Mouse (Mus musculus): ENCODE measurements around the gene Mios. TPM values are rescaled to one million over a fixed set of nuclear protein-coding genes. Genes with fewer than 3 reads are reported as not detected.

The Mios gene
- polyA plus RNA-seq, 1 experiment from 2014 or later, result 30.7 TPM

GRCm38 (mm10) chr6:8259004-8259666 lies 50.1 kb downstream of the Mios start, which contains the start of the genes Rpa3, Umad1 and Gm45062:
Gene Rpa3 (minus strand): TSS chr6:8259173.
Gene Umad1 (plus strand): TSS chr6:8259288.
Gene Gm45062 (plus strand): TSS chr6:8259450.
- H3K4me2 ChIP-seq (replicated peaks; ENCODE audit: low read depth, low read length), result peak within 1 kb of the TSS; percentile 68
- peak within 1 kb of the TSS; percentile 73 for H3K9ac ChIP-seq (replicated peaks; ENCODE audit: low read depth, low read length)
- H3K4me1 ChIP-seq (ENCODE audit: control insufficient read depth, insufficient read depth, low read length), result no peaks in the 10 kb centered on the region
- H3K9me3 ChIP-seq (ENCODE audit: control insufficient read depth, low read depth, low read length), result no peaks in the 10 kb centered on the region
- H3K27ac ChIP-seq (ENCODE audit: low read length), result peak within 1 kb of the TSS; percentile 52; the same call in 1 of the 2 replicates
- no peaks in the 10 kb centered on the region for H3K27me3 ChIP-seq (ENCODE audit: control insufficient read depth, insufficient read depth, low read length)
- no peaks in the 10 kb centered on the region for H3K36me3 ChIP-seq (ENCODE audit: control insufficient read depth, insufficient read depth, low read length)
- H3K4me3 ChIP-seq (ENCODE audit: low read depth, low read length), result peak within 1 kb of the TSS; percentile 82
- WGBS, result under 1% methylated on average over 64 of the region's 64 CpGs
- ATAC-seq (ENCODE audit: insufficient number of reproducible peaks, insufficient read depth, low FRiP score, low read depth), result peak; percentile 100

DNA sequence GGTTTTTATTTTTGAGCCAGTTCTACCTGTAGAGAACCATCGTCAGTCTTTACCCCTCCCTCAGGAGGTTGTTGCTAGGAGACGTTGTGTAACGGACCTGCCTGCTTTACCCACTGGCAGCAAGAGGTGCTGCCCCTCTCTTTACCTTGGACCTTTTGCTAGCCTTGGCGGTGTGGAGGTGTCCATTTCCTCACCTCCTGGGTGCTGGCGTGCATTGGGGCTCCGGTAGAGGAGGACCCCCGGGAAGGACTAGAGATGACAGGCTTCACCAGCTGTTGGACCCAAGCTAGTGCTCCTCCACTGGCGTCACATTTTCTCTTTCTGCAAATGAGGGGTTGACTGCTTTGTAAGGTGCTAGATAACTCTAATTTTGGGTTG lies 50.6 kb downstream of the Mios start:
- under 1% methylated on average over 8 of the region's 8 CpGs for WGBS
- Histone ChIP-seq H3K9me3 (ENCODE audit: control insufficient read depth, low read depth, low read length) (no peaks in the 10 kb centered on the region), H3K27ac (ENCODE audit: low read length) (peak overlapping the region; percentile 21; the same call in 1 of the 2 replicates), H3K4me1 (ENCODE audit: control insufficient read depth, insufficient read depth, low read length) (no peaks in the 10 kb centered on the region), H3K4me3 (ENCODE audit: low read depth, low read length) (peak overlapping the region; percentile 82), H3K9ac (replicated peaks; ENCODE audit: low read depth, low read length) (peak overlapping the region; percentile 49; the same call in 1 of the 2 replicates), H3K36me3 (ENCODE audit: control insufficient read depth, insufficient read depth, low read length) (no peaks in the 10 kb centered on the region), H3K4me2 (replicated peaks; ENCODE audit: low read depth, low read length) (peak overlapping the region; percentile 68), H3K27me3 (ENCODE audit: control insufficient read depth, insufficient read depth, low read length) (no peaks in the 10 kb centered on the region)
- peak; percentile 29 for ATAC-seq (ENCODE audit: insufficient number of reproducible peaks, insufficient read depth, low FRiP score, low read depth)

DNA sequence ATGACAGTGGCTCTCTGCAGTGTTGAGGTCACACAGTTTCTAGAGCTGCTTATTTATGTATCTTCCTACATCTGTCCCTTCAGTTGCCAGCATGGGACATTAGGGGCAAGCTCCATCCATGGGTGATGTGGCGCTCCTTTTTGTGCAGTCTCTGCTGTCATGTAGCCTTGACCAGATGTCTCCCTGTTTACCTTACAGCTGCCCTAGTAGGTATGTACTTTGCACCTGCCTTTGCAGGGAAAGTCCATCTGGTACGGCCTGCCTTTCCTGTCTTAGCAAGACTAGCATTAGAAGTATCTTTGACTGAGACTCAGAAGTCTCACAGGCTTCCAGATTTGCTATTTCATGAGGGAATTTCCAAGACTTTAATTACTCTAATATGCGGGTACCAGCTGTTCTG lies 62.0 kb downstream of the Mios start:
- no peaks in the 10 kb centered on the region for H3K36me3 ChIP-seq (ENCODE audit: control insufficient read depth, insufficient read depth, low read length)
- ATAC-seq (ENCODE audit: insufficient number of reproducible peaks, insufficient read depth, low FRiP score, low read depth), result no peak
- no peaks in the 10 kb centered on the region for H3K4me1 ChIP-seq (ENCODE audit: control insufficient read depth, insufficient read depth, low read length)
- H3K27ac ChIP-seq (ENCODE audit: low read length), result no peak overlapping the region
- H3K4me3 ChIP-seq (ENCODE audit: low read depth, low read length), result no peak overlapping the region
- no peaks in the 10 kb centered on the region for H3K9me3 ChIP-seq (ENCODE audit: control insufficient read depth, low read depth, low read length)
- H3K4me2 ChIP-seq (replicated peaks; ENCODE audit: low read depth, low read length), result no peak overlapping the region
- no peaks in the 10 kb centered on the region for H3K27me3 ChIP-seq (ENCODE audit: control insufficient read depth, insufficient read depth, low read length)
- WGBS, result 79% methylated on average over 3 of the region's 3 CpGs
- no peak overlapping the region for H3K9ac ChIP-seq (replicated peaks; ENCODE audit: low read depth, low read length)

DNA sequence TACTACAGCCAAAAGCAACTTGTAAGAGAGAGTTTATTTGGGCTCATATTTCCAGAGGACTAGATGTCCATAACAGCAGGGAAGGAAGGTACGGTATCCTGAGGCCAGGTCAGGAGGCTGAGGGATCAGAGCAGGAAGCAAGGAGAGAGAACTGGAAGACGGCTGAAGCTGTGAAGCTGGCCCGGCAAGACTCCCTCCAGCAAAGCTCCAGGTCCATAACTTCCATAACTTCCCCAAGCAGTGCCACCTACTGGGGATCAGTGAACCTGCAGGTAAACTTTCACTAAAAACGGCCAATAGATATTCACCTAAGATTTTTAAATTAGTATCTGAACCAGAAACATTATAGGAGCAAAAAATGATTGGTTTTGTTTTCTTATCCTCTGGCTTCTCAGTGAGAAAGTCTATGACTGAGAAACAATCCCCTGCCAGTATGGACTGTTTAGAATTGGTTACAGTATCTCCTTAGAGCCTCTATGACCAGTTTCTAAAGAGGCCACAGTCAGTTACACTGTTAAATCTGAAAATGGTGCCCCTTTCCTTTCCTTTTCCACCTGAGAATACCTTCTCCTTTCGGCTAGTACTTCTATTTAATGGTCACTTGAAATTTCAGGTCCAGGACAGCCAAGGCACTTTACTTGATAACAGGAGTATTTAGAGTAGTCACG lies 65.5 kb downstream of the Mios start:
- no peak for ATAC-seq (ENCODE audit: insufficient number of reproducible peaks, insufficient read depth, low FRiP score, low read depth)
- H3K27me3 ChIP-seq (ENCODE audit: control insufficient read depth, insufficient read depth, low read length), result no peaks in the 10 kb centered on the region
- 40% methylated on average over 6 of the region's 6 CpGs for WGBS

GRCm38 (mm10) chr6:8275098-8275497 lies 66.1 kb downstream of the Mios start:
- Histone ChIP-seq H3K4me2 (replicated peaks; ENCODE audit: low read depth, low read length) (no peak overlapping the region), H3K27ac (ENCODE audit: low read length) (no peak overlapping the region), H3K9ac (replicated peaks; ENCODE audit: low read depth, low read length) (no peak overlapping the region), H3K4me3 (ENCODE audit: low read depth, low read length) (no peak overlapping the region), H3K27me3 (ENCODE audit: control insufficient read depth, insufficient read depth, low read length) (no peaks in the 10 kb centered on the region), H3K9me3 (ENCODE audit: control insufficient read depth, low read depth, low read length) (no peaks in the 10 kb centered on the region), H3K36me3 (ENCODE audit: control insufficient read depth, insufficient read depth, low read length) (no peaks in the 10 kb centered on the region), H3K4me1 (ENCODE audit: control insufficient read depth, insufficient read depth, low read length) (no peaks in the 10 kb centered on the region)
- no peak for ATAC-seq (ENCODE audit: insufficient number of reproducible peaks, insufficient read depth, low FRiP score, low read depth)
- 10% methylated on average over 1 of the region's 1 CpGs for WGBS

More for the DNA sequence above, 65.5 kb downstream of the Mios start:
- H3K9ac ChIP-seq (replicated peaks; ENCODE audit: low read depth, low read length), result no peak overlapping the region
- no peak overlapping the region for H3K27ac ChIP-seq (ENCODE audit: low read length)
- no peaks in the 10 kb centered on the region for H3K4me1 ChIP-seq (ENCODE audit: control insufficient read depth, insufficient read depth, low read length)
- H3K4me3 ChIP-seq (ENCODE audit: low read depth, low read length), result no peak overlapping the region
- no peaks in the 10 kb centered on the region for H3K9me3 ChIP-seq (ENCODE audit: control insufficient read depth, low read depth, low read length)
- no peak overlapping the region for H3K4me2 ChIP-seq (replicated peaks; ENCODE audit: low read depth, low read length)
- no peaks in the 10 kb centered on the region for H3K36me3 ChIP-seq (ENCODE audit: control insufficient read depth, insufficient read depth, low read length)

DNA sequence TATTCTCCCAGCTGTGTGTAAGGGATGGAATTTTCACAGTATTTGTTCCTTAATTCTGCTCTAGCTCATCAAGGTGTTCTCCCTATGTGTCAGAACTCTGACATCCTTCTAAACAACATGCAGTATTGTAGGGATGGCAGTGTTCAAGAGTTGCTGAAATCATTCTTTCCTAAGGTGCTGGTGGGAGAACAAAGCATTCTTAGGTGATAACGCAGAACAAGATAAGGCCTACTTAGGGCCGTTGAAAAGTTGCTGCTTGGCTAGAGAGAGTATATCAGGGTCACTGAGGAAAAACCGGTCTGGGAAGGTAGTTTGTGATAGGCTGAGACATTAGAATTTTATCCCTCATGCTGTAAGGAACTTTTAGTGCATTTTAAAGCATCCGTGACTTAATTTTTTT lies 67.4 kb downstream of the Mios start:
- no peak overlapping the region for H3K9ac ChIP-seq (replicated peaks; ENCODE audit: low read depth, low read length)
- H3K36me3 ChIP-seq (ENCODE audit: control insufficient read depth, insufficient read depth, low read length), result no peaks in the 10 kb centered on the region
- no peak overlapping the region for H3K4me2 ChIP-seq (replicated peaks; ENCODE audit: low read depth, low read length)
- no peak overlapping the region for H3K27ac ChIP-seq (ENCODE audit: low read length)
- no peaks in the 10 kb centered on the region for H3K27me3 ChIP-seq (ENCODE audit: control insufficient read depth, insufficient read depth, low read length)
- 61% methylated on average over 4 of the region's 4 CpGs for WGBS
- no peaks in the 10 kb centered on the region for H3K9me3 ChIP-seq (ENCODE audit: control insufficient read depth, low read depth, low read length)
- H3K4me3 ChIP-seq (ENCODE audit: low read depth, low read length), result no peak overlapping the region
- ATAC-seq (ENCODE audit: insufficient number of reproducible peaks, insufficient read depth, low FRiP score, low read depth), result no peak
- H3K4me1 ChIP-seq (ENCODE audit: control insufficient read depth, insufficient read depth, low read length), result no peaks in the 10 kb centered on the region

GRCm38 (mm10) chr6:8278426-8279002 lies 69.5 kb downstream of the Mios start:
- no peak overlapping the region for H3K9ac ChIP-seq (replicated peaks; ENCODE audit: low read depth, low read length)
- H3K27me3 ChIP-seq (ENCODE audit: control insufficient read depth, insufficient read depth, low read length), result no peaks in the 10 kb centered on the region
- no peaks in the 10 kb centered on the region for H3K4me1 ChIP-seq (ENCODE audit: control insufficient read depth, insufficient read depth, low read length)
- H3K9me3 ChIP-seq (ENCODE audit: control insufficient read depth, low read depth, low read length), result no peaks in the 10 kb centered on the region
- H3K27ac ChIP-seq (ENCODE audit: low read length), result no peak overlapping the region
- H3K36me3 ChIP-seq (ENCODE audit: control insufficient read depth, insufficient read depth, low read length), result no peaks in the 10 kb centered on the region
- H3K4me2 ChIP-seq (replicated peaks; ENCODE audit: low read depth, low read length), result no peak overlapping the region
- ATAC-seq (ENCODE audit: insufficient number of reproducible peaks, insufficient read depth, low FRiP score, low read depth), result no peak
- no peak overlapping the region for H3K4me3 ChIP-seq (ENCODE audit: low read depth, low read length)
- WGBS, result 78% methylated on average over 5 of the region's 5 CpGs

DNA sequence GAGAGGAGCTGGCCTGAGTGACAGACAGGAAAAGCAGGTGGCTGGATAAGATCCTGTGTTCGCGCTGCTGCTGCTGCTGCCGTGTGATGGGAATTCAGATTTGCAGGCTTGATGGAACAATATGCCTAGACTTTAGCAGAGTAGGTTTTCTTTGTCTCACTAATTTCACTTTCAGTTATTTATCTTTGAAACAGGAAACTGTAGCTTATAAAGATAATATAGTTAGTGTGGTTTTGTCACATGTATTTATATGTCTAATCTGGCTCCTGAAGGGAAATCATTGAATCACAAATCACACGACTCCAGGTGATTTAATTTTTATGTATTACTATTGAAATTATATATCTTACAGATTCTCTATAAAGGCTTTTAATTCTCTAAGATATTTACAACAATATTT lies 74.2 kb downstream of the Mios start:
- no peak overlapping the region for H3K9ac ChIP-seq (replicated peaks; ENCODE audit: low read depth, low read length)
- no peaks in the 10 kb centered on the region for H3K4me1 ChIP-seq (ENCODE audit: control insufficient read depth, insufficient read depth, low read length)
- H3K27ac ChIP-seq (ENCODE audit: low read length), result no peak overlapping the region
- no peaks in the 10 kb centered on the region for H3K9me3 ChIP-seq (ENCODE audit: control insufficient read depth, low read depth, low read length)
- WGBS, result 78% methylated on average over 4 of the region's 4 CpGs
- H3K27me3 ChIP-seq (ENCODE audit: control insufficient read depth, insufficient read depth, low read length), result no peaks in the 10 kb centered on the region
- ATAC-seq (ENCODE audit: insufficient number of reproducible peaks, insufficient read depth, low FRiP score, low read depth), result no peak
- H3K4me3 ChIP-seq (ENCODE audit: low read depth, low read length), result no peak overlapping the region
- H3K4me2 ChIP-seq (replicated peaks; ENCODE audit: low read depth, low read length), result no peak overlapping the region
- no peaks in the 10 kb centered on the region for H3K36me3 ChIP-seq (ENCODE audit: control insufficient read depth, insufficient read depth, low read length)

All from stomach, embryonic 14.5 days (tissue).